Mouse (Mus musculus) MN1 (cell line): Measurements from ENCODE around the gene Rc3h1.
"Not testable (repeated sequence)": the region's sequence is repeated elsewhere in the genome, so short reads cannot be mapped to it uniquely, and the experiment has no call there.

Source experiments
- DNase-seq: peaks from one replicate; pipeline ENCODE4 v3.0.0-alpha.2; 2016; ENCODE audit warnings: low spot score

Gene Rc3h1

GRCm38 (mm10) chr1:160906057-160906557 is at the start of gene Rc3h1:
Gene Rc3h1, plus strand, starts transcription at chr1:160906418.
- peak; percentile 93 for DNase-seq

GRCm38 (mm10) chr1:160858132-160858531 is 48.1 kb upstream of the Rc3h1 start:
- DNase-seq: no peak

- DNase-seq: not testable (repeated sequence)
Measured at GRCm38 (mm10) chr1:160859874-160860273, 46.3 kb upstream of the Rc3h1 start.

GRCm38 (mm10) chr1:160861142-160861541 is 45.1 kb upstream of the Rc3h1 start:
- DNase-seq: no peak

GRCm38 (mm10) chr1:160861632-160862031 is 44.6 kb upstream of the Rc3h1 start:
- no peak for DNase-seq

GRCm38 (mm10) chr1:160863027-160863426 is 43.2 kb upstream of the Rc3h1 start:
- peak; percentile 57 for DNase-seq

GRCm38 (mm10) chr1:160874757-160875156 is 31.5 kb upstream of the Rc3h1 start:
- no peak for DNase-seq

- DNase-seq: no peak
Measured at GRCm38 (mm10) chr1:160876968-160877367, 29.2 kb upstream of the Rc3h1 start.

- DNase-seq: peak; percentile 75
Measured at GRCm38 (mm10) chr1:160878485-160878884, 27.7 kb upstream of the Rc3h1 start.

GRCm38 (mm10) chr1:160881378-160881777 is 24.8 kb upstream of the Rc3h1 start:
- DNase-seq: not testable (repeated sequence)

GRCm38 (mm10) chr1:160881968-160882367 is 24.2 kb upstream of the Rc3h1 start:
- no peak for DNase-seq

GRCm38 (mm10) chr1:160884273-160884672 is 21.9 kb upstream of the Rc3h1 start:
- no peak for DNase-seq

GRCm38 (mm10) chr1:160884993-160885392 is 21.2 kb upstream of the Rc3h1 start:
- DNase-seq: no peak

- no peak for DNase-seq
Measured at GRCm38 (mm10) chr1:160899701-160900100, 6.5 kb upstream of the Rc3h1 start.

GRCm38 (mm10) chr1:160904047-160904446 is 2.2 kb upstream of the Rc3h1 start:
- DNase-seq: no peak

GRCm38 (mm10) chr1:160906558-160907481 is 602 bp downstream of the Rc3h1 start:
- peak; percentile 62 for DNase-seq

- no peak for DNase-seq
Measured at GRCm38 (mm10) chr1:160910176-160910575, 4.0 kb downstream of the Rc3h1 start.

GRCm38 (mm10) chr1:160910812-160911211 is 4.6 kb downstream of the Rc3h1 start:
- no peak for DNase-seq

GRCm38 (mm10) chr1:160919383-160919782 is 13.2 kb downstream of the Rc3h1 start:
- DNase-seq: no peak

GRCm38 (mm10) chr1:160921938-160922337 is 15.7 kb downstream of the Rc3h1 start:
- DNase-seq: no peak

- no peak for DNase-seq
Measured at GRCm38 (mm10) chr1:160931320-160931719, 25.1 kb downstream of the Rc3h1 start.

GRCm38 (mm10) chr1:160933896-160934482 is 27.8 kb downstream of the Rc3h1 start:
- peak; percentile 50 for DNase-seq

- no peak for DNase-seq
Measured at GRCm38 (mm10) chr1:160935551-160935950, 29.3 kb downstream of the Rc3h1 start.
